ENCODE assay signal across 9 mouse cellular contexts in the genomic region with DNA sequence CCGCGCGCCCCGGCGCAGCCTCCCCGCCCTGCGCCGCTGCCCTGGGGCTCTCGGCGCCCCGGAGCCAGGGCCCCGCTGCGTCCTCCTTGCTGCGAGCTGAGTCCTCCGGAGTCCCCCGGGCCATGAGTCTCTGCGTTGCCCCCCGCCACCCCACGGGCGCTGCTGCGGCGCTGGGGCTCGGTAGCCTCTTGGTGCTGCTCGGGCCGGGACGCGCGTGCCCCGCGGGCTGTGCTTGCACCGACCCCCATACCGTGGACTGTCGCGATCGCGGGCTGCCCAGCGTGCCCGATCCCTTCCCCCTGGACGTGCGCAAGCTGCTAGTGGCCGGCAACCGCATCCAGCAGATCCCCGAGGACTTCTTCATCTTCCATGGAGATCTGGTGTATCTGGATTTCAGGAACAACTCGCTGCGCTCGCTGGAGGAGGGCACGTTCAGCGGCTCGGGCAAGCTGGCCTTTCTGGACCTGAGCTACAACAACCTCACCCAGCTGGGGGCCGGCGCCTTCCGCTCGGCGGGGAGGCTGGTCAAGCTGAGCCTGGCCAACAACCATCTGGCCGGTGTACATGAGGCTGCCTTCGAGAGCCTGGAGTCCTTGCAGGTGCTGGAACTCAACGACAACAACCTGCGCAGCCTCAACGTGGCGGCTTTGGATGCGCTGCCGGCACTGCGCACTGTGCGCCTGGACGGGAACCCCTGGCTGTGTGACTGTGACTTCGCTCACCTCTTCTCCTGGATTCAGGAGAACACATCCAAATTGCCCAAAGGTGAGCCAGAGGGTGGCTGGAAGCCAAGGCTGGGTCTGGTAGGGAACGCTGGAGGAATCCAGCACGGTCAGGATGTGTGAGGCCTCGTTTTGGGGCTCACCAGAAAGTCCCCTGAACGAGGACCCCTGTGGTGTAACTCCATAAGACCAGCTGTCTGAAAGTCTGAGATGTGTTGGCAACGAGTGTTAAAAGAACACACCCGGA. TPM values are rescaled to one million over a fixed set of nuclear protein-coding genes. Genes with fewer than 3 reads are reported as not detected.
A peak's percentile ranks its signal among the peaks of the same experiment; 100 is the strongest.
DNase-seq lines count a peak whose midpoint lies in the region; ATAC-seq and TF ChIP-seq lines count a peak whose summit lies in the region.
"Had no signal": no experiment of that assay in that cellular context is flagged by ENCODE, and none has a peak within 500 bp of the region (broad histone marks: within the 10 kb centered on the region; RNA-seq: fewer than 3 reads in every experiment).

No protein-coding gene starts in this region.

- no peaks in the 10 kb centered on the region for H3K9me3 ChIP-seq in lung, postnatal 0 days (ENCODE audit: low read length)
- no peaks in the 10 kb centered on the region for H3K9me3 ChIP-seq in hindbrain, embryonic 11.5 days (ENCODE audit: control insufficient read depth, low read length)
- no peaks in the 10 kb centered on the region for H3K9me3 ChIP-seq in midbrain, embryonic 16.5 days (replicated peaks; ENCODE audit: control insufficient read depth, low read length, poor library complexity, severe bottlenecking)

- TF ChIP-seq EP300 in lung, postnatal 0 days (IDR thresholded peaks at IDR 0.05) = no peak

- H3K4me3 ChIP-seq in lung, postnatal 0 days (ENCODE audit: low read depth, low read length) = peak overlapping the region; percentile 30
- H3K4me3 ChIP-seq in hindbrain, embryonic 11.5 days (ENCODE audit: low read depth, low read length) = peak overlapping the region; percentile 51
- H3K4me3 ChIP-seq in midbrain, embryonic 16.5 days (ENCODE audit: low read depth, low read length) = peak overlapping the region; percentile 59
- H3K4me3 ChIP-seq: myocyte had no signal

- no peak overlapping the region for H3K27ac ChIP-seq in lung, postnatal 0 days (ENCODE audit: low read length)
- H3K27ac ChIP-seq in hindbrain, embryonic 11.5 days (ENCODE audit: low read depth, low read length) = no peak overlapping the region
- no peak overlapping the region for H3K27ac ChIP-seq in midbrain, embryonic 16.5 days (ENCODE audit: low read length)

- no peaks in the 10 kb centered on the region for H3K36me3 ChIP-seq in lung, postnatal 0 days (ENCODE audit: insufficient read depth, low read length)
- H3K36me3 ChIP-seq in hindbrain, embryonic 11.5 days (ENCODE audit: control insufficient read depth, insufficient read depth, low read length) = no peaks in the 10 kb centered on the region
- no peaks in the 10 kb centered on the region for H3K36me3 ChIP-seq in midbrain, embryonic 16.5 days (ENCODE audit: control insufficient read depth, insufficient read depth, low read length)

- no peak overlapping the region for H3K9ac ChIP-seq in lung, postnatal 0 days (replicated peaks; ENCODE audit: low read depth)
- H3K9ac ChIP-seq in hindbrain, embryonic 11.5 days (ENCODE audit: low read depth, low read length) = peak overlapping the region; percentile 51
- peak overlapping the region; percentile 62 for H3K9ac ChIP-seq in midbrain, embryonic 16.5 days (ENCODE audit: low read depth, low read length)

- no peaks in the 10 kb centered on the region for H3K4me1 ChIP-seq in lung, postnatal 0 days (ENCODE audit: insufficient read depth, low read depth, low read length)
- 0 out of 2 replicates have a peak, but pooled peaks cover 4% of the 10 kb centered on the region for H3K4me1 ChIP-seq in hindbrain, embryonic 11.5 days (replicated peaks; ENCODE audit: control insufficient read depth, insufficient read depth, low read length)
- H3K4me1 ChIP-seq in midbrain, embryonic 16.5 days (ENCODE audit: control insufficient read depth, insufficient read depth, low read length) = peaks cover 11% of the 10 kb centered on the region

- H3K4me2 ChIP-seq in lung, postnatal 0 days (replicated peaks; ENCODE audit: low read depth, low read length) = peak overlapping the region; percentile 56
- peak overlapping the region; percentile 96 for H3K4me2 ChIP-seq in hindbrain, embryonic 11.5 days (replicated peaks; ENCODE audit: low read depth, low read length)
- H3K4me2 ChIP-seq in midbrain, embryonic 16.5 days (ENCODE audit: low read length) = peak overlapping the region; percentile 99

- ATAC-seq in lung, postnatal 0 days = no peak
- peak; percentile 52 for ATAC-seq in hindbrain, embryonic 11.5 days (ENCODE audit: low FRiP score)
- peak; percentile 34; the same call in 1 of the 2 replicates for ATAC-seq in midbrain, embryonic 16.5 days
- ATAC-seq in erythroid progenitor cell, adult 5-6 weeks (replicated peaks; ENCODE audit: low FRiP score, poor library complexity, severe bottlenecking) = no peak

- DNase-seq in adrenal gland, adult 2 months = peak; percentile 14
- DNase-seq in adrenal gland, postnatal 4 days (ENCODE audit: low spot score in 2 of 2) = no peak
- no peak for DNase-seq in lung, postnatal 0 days (ENCODE audit: low spot score)
- DNase-seq in lung, postnatal 14 days = no peak
- DNase-seq in hindbrain, embryonic 11.5 days (ENCODE audit: low spot score) = peak; percentile 46
- DNase-seq in lung, postnatal 10 days = no peak

- no peak for TF ChIP-seq CTCF in lung, postnatal 0 days (IDR thresholded peaks at IDR 0.05)

- H3K27me3 ChIP-seq in lung, postnatal 0 days (replicated peaks; ENCODE audit: insufficient read depth, low read length) = peaks cover 26% of the 10 kb centered on the region
- peaks cover 38% of the 10 kb centered on the region for H3K27me3 ChIP-seq in hindbrain, embryonic 11.5 days (ENCODE audit: control insufficient read depth, insufficient read depth, low read length)
- peaks cover 32% of the 10 kb centered on the region for H3K27me3 ChIP-seq in midbrain, embryonic 16.5 days (ENCODE audit: control insufficient read depth, insufficient read depth, low read depth, low read length)

- WGBS in lung, postnatal 0 days = 5% methylated on average over 60 of the region's 72 CpGs
- 3% methylated on average over 64 of the region's 72 CpGs for WGBS in hindbrain, embryonic 11.5 days
- WGBS in midbrain, embryonic 16.5 days = 3% methylated on average over 61 of the region's 72 CpGs

RNA-seq across cellular contexts. Expression of gene Lrrc38, which starts 0.8 kb away (rescaled TPM):
- total RNA-seq in adrenal gland, adult 2 months (2021) = under 1 TPM; 0.20 to 0.24 TPM
- 0.59 and 0.91 TPM in 2 replicates for polyA plus RNA-seq in adrenal gland, adult 2 months (2012; rRNA removed)
- total RNA-seq in adrenal gland, postnatal 4 days (2021) = not detected
- polyA plus RNA-seq in lung, postnatal 0 days (2015; fragmentation: Nextera tagmentation; extraction: Ambion mirVana) = not detected in 2 replicates
- 0.51 TPM in 1 of 2 replicates, not detected in the other for polyA plus RNA-seq in hindbrain, embryonic 11.5 days (2014; fragmentation: Nextera tagmentation; extraction: Ambion mirVana)
- polyA plus RNA-seq in midbrain, embryonic 16.5 days (2015; fragmentation: Nextera tagmentation; extraction: Ambion mirVana) = 0.40 and 0.52 TPM in 2 replicates
- total RNA-seq in erythroid progenitor cell, adult 5-6 weeks (2015; ENCODE audit: low replicate concordance) = not detected in 2 replicates
- total RNA-seq in erythroid progenitor cell, adult 5-6 weeks (2017; ENCODE audit: low replicate concordance) = not detected in 2 replicates
- polyA plus RNA-seq: myocyte had no signal

RNA-seq across cellular contexts. Expression of gene Pramel1, which starts 43.9 kb away (rescaled TPM):
- total RNA-seq in adrenal gland, adult 2 months (2021) = not detected
- polyA plus RNA-seq in adrenal gland, adult 2 months (2012; rRNA removed) = not detected in 2 replicates
- total RNA-seq in adrenal gland, postnatal 4 days (2021) = not detected
- not detected in 2 replicates for polyA plus RNA-seq in lung, postnatal 0 days (2015; fragmentation: Nextera tagmentation; extraction: Ambion mirVana)
- polyA plus RNA-seq in hindbrain, embryonic 11.5 days (2014; fragmentation: Nextera tagmentation; extraction: Ambion mirVana) = not detected in 2 replicates
- polyA plus RNA-seq in midbrain, embryonic 16.5 days (2015; fragmentation: Nextera tagmentation; extraction: Ambion mirVana) = not detected in 2 replicates
- total RNA-seq in erythroid progenitor cell, adult 5-6 weeks (2015; ENCODE audit: low replicate concordance) = not detected in 2 replicates
- total RNA-seq in erythroid progenitor cell, adult 5-6 weeks (2017; ENCODE audit: low replicate concordance) = not detected in 2 replicates
- polyA plus RNA-seq: myocyte had no signal

RNA-seq across cellular contexts. Expression of gene Pdpn, which starts 51.0 kb away (rescaled TPM):
- 1 to 10 TPM; 5.7 to 9.7 TPM for total RNA-seq in adrenal gland, adult 2 months (2021)
- 1.1 and 1.7 TPM in 2 replicates for polyA plus RNA-seq in adrenal gland, adult 2 months (2012; rRNA removed)
- total RNA-seq in adrenal gland, postnatal 4 days (2021) = 10 to 100 TPM; 11.1 to 14.8 TPM
- 118 and 142 TPM in 2 replicates for polyA plus RNA-seq in lung, postnatal 0 days (2015; fragmentation: Nextera tagmentation; extraction: Ambion mirVana)
- 134 and 135 TPM in 2 replicates for polyA plus RNA-seq in hindbrain, embryonic 11.5 days (2014; fragmentation: Nextera tagmentation; extraction: Ambion mirVana)
- 36.1 and 40.2 TPM in 2 replicates for polyA plus RNA-seq in midbrain, embryonic 16.5 days (2015; fragmentation: Nextera tagmentation; extraction: Ambion mirVana)
- total RNA-seq in erythroid progenitor cell, adult 5-6 weeks (2015; ENCODE audit: low replicate concordance) = not detected in 2 replicates
- total RNA-seq in erythroid progenitor cell, adult 5-6 weeks (2017; ENCODE audit: low replicate concordance) = not detected in 2 replicates

Comparison
In these comparisons a context has a peak if more than half of its experiments do, and no peak if none do; other contexts are left out.
1. DNase-seq: peak in adrenal gland, adult 2 months (single experiment) and hindbrain, embryonic 11.5 days (single experiment); none in adrenal gland, postnatal 4 days (0 of 2), lung, postnatal 0 days (single experiment), lung, postnatal 14 days (single experiment) and lung, postnatal 10 days (single experiment).
2. ATAC-seq: peak in hindbrain, embryonic 11.5 days (single experiment) and midbrain, embryonic 16.5 days (single experiment); none in lung, postnatal 0 days (single experiment) and erythroid progenitor cell, adult 5-6 weeks (single experiment).
3. RNA of gene Pdpn, which starts 51.0 kb away (polyA plus RNA-seq): 134 to 135 TPM in hindbrain, embryonic 11.5 days, 118 to 142 TPM in lung, postnatal 0 days and 36.1 to 40.2 TPM in midbrain, embryonic 16.5 days; 1.1 to 1.7 TPM in adrenal gland, adult 2 months; every median in the first group is over 10 times any median in the second.
4. Peak in every context shown above with its lines, with median percentiles within 50 percentile points of each other: H3K4me2 ChIP-seq and H3K4me3 ChIP-seq.